Mouse (Mus musculus) left cerebral cortex, adult 9 months (tissue): ENCODE data around the gene Amz1.

Source experiments
- DNase-seq, 2 experiments: peaks; one replicate each; pipeline ENCODE4 v3.0.0; 2022; ENCODE audit warnings: low spot score in 2 of 2

Gene Amz1

GRCm38 (mm10) chr5:140764921-140765613 is 41.1 kb downstream of the Amz1 start:
- DNase-seq = peak in 1 of 2 experiments; percentile 40

DNA sequence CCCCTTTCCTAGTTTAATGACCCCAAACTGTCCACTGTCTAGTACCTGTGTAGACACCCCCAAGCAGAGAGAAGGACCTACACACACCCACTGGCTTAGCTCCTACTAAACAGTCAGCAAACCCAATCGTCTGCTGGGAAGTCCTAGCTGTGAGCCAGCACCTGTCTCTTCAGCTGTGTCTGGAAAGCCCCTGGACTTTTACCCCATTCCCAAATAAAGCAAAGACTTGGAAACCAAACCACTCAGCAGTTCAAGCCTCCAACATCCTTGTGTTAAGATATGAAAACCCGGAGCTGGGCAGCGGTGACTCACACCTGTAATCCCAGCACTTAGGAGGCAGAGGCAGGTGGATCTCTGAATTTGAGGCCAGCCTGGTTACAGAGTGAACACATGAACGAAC is 42.6 kb downstream of the Amz1 start:
- no peak for DNase-seq

DNA sequence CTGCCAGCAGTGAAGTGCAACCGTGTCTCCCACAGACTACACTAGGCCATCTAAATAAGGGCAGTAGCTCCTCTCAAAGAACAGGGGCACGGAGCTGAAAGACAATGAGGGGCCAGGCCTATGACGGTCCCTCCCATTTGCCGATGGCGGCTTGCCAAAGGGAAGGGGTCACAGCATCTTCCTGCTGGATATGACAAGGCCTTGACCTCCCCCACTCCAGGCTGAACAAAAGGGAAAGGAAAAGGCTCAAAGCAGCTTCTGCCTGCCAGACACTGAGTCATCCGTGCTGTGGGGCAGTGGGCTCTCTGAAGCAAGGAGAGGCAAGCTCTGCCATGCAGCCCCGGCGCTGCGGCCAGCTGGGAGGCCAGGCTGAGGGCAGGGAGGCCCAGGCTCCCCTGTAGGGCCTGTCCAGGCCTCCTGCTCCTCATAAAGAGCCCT is 43.8 kb downstream of the Amz1 start:
- peak; percentile 69 to 77 for DNase-seq

DNA sequence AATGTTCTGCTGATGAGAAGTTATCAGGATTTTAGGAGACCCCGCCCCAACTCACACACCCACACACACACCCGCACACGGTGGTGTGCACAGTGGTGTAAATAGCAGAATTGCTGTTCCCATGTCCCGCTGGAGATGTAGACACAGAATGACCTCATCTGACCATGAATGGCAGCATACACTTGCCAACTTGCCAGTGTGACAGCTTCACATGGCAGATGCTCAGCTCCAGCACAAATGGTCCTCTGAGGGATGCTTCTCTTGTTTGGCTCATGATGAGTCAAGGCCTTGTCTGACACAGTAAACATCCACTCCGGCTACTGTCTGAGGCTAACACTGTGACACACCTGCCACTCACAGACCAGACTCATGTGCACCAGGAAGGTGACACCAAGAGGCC is 44.4 kb downstream of the Amz1 start:
- DNase-seq = peak; percentile 75 to 76

GRCm38 (mm10) chr5:140771612-140772011 is 47.7 kb downstream of the Amz1 start:
- no peak for DNase-seq

DNA sequence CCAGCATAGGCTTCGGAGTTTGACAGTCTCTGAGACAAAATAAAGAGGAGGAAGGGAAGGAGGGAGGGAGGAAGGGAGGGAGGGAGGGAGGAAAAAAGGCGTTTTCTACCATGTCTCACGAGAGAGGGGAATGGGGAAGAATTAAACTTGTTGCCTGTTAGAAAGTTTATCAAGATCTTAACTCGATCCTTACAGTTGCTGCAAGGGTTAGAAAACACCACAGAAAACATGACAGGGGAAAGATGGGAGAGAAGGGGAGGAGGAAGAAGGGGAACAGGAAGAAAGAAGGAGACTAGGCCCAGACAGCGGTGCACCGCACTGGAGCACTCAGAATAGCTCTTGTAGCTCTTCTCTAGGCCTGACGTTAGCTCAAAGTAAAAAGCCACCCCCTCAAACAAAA is 48.2 kb downstream of the Amz1 start:
- no peak for DNase-seq

GRCm38 (mm10) chr5:140775111-140775510 is 51.2 kb downstream of the Amz1 start:
- no peak for DNase-seq

DNA sequence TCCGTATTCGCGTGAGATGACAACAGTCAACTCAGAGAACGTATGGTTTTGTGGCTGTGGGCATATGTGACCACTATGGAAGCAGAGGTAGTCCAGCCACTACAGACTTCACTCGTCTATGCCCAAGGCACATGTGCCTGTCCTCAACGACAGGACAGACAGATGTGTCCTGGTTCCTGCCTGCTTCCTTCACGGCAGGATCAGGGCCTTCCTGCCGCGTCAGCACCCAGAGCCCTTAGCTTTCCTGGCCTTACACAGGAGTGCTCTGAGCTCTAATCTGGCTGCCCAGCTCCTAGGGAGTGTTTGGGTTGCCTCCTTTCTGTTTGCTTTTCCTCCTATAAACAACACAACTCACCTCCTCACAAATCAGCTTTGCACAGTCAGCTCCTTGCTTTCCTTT is 53.0 kb downstream of the Amz1 start:
- no peak for DNase-seq

DNA sequence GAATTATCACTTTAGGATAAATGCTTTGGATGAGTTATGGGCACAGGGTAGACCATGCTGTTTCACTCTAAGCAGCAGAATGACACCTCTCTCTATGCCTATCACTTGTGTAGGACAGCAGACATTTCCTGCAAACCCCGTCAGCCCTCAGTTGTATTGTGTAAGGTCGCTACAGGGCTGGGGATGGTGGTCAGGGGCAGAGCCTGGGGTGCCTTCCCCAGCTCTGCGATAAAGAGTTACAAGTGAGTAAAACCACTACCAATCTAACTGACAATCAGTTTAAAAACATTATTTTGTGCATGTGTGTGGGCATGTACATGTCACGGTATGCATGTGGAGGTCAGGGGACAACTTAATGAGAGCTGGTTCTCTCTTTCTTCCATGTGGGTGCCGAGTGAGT is 57.2 kb downstream of the Amz1 start:
- DNase-seq = no peak

DNA sequence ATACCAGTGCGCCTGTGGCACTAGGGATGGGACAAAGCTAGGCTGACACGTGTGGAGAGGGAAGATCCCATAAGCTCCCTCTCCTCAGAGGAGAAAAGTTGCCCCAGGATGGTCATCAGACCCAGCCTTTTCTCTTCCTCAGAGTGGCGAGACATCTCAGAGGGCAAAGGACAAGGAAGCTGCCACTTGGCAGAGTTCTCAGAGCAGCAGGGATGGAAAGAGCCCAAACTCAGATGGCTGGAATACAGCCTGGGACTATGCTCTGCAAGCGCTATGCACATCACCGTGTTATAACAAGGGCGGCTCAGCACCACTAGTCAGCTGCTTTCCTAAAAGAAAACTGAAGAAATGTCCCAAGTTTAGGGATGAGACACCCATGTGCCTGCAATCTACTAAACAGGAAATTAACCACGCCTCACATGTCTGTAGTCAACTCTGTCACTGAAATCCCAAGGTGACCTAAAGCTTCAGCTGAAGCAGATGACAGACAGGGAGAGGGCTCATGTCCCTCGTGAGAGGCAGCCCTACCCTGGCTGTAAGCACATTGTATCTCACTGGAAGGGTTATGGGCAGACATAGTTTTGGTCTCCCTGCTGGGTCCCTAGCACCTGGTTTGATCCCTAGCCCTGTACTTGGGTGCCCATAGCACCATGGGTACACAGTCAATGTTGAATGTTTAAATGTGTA is 58.1 kb downstream of the Amz1 start:
- DNase-seq = no peak

DNA sequence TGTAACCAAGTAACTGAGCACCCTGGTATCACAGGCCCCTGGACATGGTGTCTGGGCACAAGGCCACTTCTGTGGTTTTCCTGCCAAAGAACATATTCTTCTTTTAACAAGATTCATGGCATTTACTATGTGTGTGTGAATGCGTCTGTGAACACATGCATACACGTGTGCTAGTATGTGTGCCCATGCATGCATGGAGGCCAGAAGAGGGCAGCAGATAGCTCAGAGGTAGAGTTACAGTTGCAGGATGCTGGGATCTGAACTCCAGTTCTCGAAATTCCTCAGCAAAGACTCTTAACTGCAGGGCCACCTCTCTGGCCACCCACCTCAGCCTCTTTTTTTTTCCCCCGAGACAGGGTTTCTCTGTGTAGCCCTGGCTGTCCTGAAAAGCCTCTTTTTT is 59.6 kb downstream of the Amz1 start:
- DNase-seq = no peak

DNA sequence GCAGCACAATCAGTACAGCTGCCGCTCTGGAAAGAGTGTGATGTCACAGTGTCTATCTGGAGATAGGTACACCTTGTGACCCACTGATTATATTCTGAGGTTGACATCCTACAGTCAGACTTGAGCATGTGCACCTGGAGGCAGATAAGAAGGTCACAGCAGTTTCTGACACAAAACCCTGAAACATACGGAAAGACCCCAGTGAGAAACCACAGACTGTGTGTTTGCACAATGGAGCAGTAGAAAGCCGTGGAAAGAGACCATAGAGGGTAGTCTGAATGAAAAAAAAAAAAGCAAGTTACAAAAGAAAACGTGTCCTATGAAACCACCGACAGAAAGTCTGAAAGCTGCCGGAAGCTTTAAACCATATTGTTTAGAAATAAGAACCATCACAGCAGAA is 60.4 kb downstream of the Amz1 start:
- no peak for DNase-seq

- no peak for DNase-seq
These were observed 61.4 kb downstream of the Amz1 start for GRCm38 (mm10) chr5:140785240-140785872.

GRCm38 (mm10) chr5:140789561-140789960 is 65.6 kb downstream of the Amz1 start:
- DNase-seq = no peak

GRCm38 (mm10) chr5:140790392-140790791 is 66.5 kb downstream of the Amz1 start:
- no peak for DNase-seq

GRCm38 (mm10) chr5:140790937-140791877 is 67.3 kb downstream of the Amz1 start:
- peak in 1 of 2 experiments; percentile 70 for DNase-seq

GRCm38 (mm10) chr5:140792233-140792632 is 68.3 kb downstream of the Amz1 start:
- no peak for DNase-seq

DNA sequence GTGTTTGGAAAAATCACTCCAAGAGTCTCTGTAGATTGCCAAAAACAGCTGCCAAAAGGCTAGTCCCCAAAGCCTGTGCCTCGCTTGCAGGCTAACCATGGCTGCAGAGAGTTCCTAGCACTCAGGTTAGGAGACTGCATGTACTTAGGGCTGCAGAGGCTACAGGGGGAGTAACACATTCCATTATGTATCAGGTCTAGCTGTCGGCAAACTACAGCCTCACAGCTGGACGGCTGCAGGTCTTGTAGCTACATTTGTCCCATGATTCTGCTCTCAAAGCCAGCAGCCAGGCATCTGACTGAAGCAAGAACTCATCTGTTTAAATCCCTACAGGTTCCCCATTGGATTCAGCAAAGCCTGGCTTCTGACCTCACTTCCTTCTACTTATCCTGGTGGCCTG is 70.8 kb downstream of the Amz1 start:
- no peak for DNase-seq

GRCm38 (mm10) chr5:140795176-140795575 is 71.2 kb downstream of the Amz1 start:
- DNase-seq = no peak

DNA sequence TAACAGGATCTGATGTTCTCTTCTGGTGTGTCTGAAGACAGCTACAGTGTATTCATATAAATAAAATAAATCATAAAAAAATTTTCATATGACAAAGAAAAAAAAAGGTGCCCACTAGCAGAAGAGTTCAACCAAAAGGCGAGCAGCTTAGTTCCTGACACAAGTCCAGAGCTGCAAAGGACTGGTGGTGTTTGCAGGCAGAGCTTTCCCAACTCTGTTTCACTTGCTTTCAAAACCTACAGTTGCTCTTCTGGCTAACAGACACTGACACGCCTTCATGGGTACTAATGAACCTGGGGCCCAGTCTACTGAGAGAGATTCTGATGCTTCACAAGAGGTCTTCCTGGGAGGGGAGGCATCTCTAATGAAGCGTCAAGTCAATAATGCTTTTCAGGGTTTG is 72.1 kb downstream of the Amz1 start:
- no peak for DNase-seq

GRCm38 (mm10) chr5:140798158-140798557 is 74.2 kb downstream of the Amz1 start:
- DNase-seq = no peak

DNA sequence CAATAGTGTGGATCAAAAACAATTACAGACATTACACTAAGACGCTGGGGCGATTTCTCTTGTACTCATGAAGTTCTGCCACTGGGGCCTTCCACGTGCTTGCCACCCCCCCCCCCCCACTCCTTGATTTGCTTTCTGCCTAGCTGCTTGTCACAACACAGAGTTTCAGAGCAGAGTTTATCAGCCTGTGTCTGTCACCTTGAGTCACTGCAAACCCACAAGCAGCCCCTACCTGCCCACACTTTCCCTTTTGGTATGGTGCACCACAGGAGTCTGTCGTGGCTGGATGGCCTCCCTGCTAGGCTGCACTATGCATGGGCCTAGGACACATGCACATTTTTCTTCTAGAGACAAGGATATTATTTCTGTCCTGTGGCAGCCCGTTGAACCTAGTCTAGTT is 74.8 kb downstream of the Amz1 start:
- DNase-seq = no peak
